Mouse (Mus musculus) ES-E14 (cell line): ENCODE measurements around the gene Alg9. TPM values are rescaled to one million over a fixed set of nuclear protein-coding genes. Genes with fewer than 3 reads are reported as not detected.

Experiments used
- DNase-seq: peaks from one replicate; pipeline ENCODE4 v3.0.0-alpha.2; 2013; ENCODE audit warnings: low read depth, low spot score
- H3K27ac ChIP-seq: 2 replicates; pipeline ENCODE4 v1.5.1; 2012; ENCODE audit warnings: low read depth, mild to moderate bottlenecking, low read length, moderate library complexity, mixed read lengths; ENCODE audit not compliant: poor library complexity, insufficient read depth, severe bottlenecking
- H3K36me3 ChIP-seq: 2 replicates; pipeline ENCODE4 v1.6.1; 2012; ENCODE audit warnings: mild to moderate bottlenecking, low read length, moderate library complexity, mixed read lengths; ENCODE audit not compliant: control insufficient read depth, poor library complexity, insufficient read depth, severe bottlenecking
- H3K4me1 ChIP-seq, 2 experiments: fragments of 150-350 bp in 1 of 2; sonication (generic) in 1 of 2; 2 replicates each; pipeline ENCODE4 v1.6.1; 2012; ENCODE audit warnings: low read length in 2 of 2, mild to moderate bottlenecking in 1 of 2, mixed read lengths in 1 of 2; ENCODE audit not compliant: control insufficient read depth in 2 of 2, insufficient read depth in 2 of 2, poor library complexity in 1 of 2
- H3K4me3 ChIP-seq, 2 experiments: fragments of 150-350 bp in 1 of 2; sonication (generic) in 1 of 2; 2 replicates each; pipeline ENCODE4 v1.5.1; 2012; ENCODE audit warnings: low read length in 2 of 2, low read depth in 1 of 2, mild to moderate bottlenecking in 1 of 2, mixed read lengths in 1 of 2; ENCODE audit not compliant: insufficient read depth in 1 of 2, poor library complexity in 1 of 2, severe bottlenecking in 1 of 2
- H3K9ac ChIP-seq: 2 replicates; pipeline ENCODE4 v1.6.1; 2012; ENCODE audit warnings: low read depth, mild to moderate bottlenecking, low read length, mixed read lengths; ENCODE audit not compliant: poor library complexity, insufficient read depth, severe bottlenecking
- H3K9me3 ChIP-seq: fragments of 150-350 bp; sonication (generic); 2 replicates; pipeline ENCODE4 v1.6.1; 2012; ENCODE audit warnings: low read depth, mild to moderate bottlenecking, low read length; ENCODE audit not compliant: control insufficient read depth, insufficient read depth
- CHD2 ChIP-seq: IDR thresholded peaks from 2 replicates; pipeline ENCODE4 v1.6.1; 2014; ENCODE audit warnings: mild to moderate bottlenecking, low read depth, low read length, inconsistent platforms
- HCFC1 ChIP-seq: IDR thresholded peaks from 2 replicates; pipeline ENCODE4 v1.6.1; 2012; ENCODE audit warnings: low read length, inconsistent platforms, borderline replicate concordance; ENCODE audit not compliant: insufficient read depth
- MAFK ChIP-seq: IDR thresholded peaks from 2 replicates; pipeline ENCODE4 v1.6.1; 2014; ENCODE audit warnings: mild to moderate bottlenecking, low read depth, low read length, inconsistent platforms; ENCODE audit not compliant: insufficient read depth
- ZC3H11A ChIP-seq: IDR thresholded peaks from 2 replicates; pipeline ENCODE4 v1.6.1; 2012; ENCODE audit warnings: low read depth, mild to moderate bottlenecking, inconsistent platforms, low read length, borderline replicate concordance
- ZNF384 ChIP-seq: IDR thresholded peaks from 2 replicates; pipeline ENCODE4 v1.6.1; 2012; ENCODE audit warnings: low read depth, low read length, inconsistent platforms
- in situ Hi-C, 2 experiments: fragments of 600-800 bp; cut with MboI; formaldehyde crosslinking; loops; one replicate each; pipeline ENCODE4 v1.15.1; 2025; ENCODE audit warnings: low sequenced_read_pairs in 2 of 2, inconsistent platforms in 1 of 2; ENCODE audit not compliant: unreplicated experiment in 2 of 2
- total RNA-seq: library from RNA; depleted of rRNA; stranded (reverse); fragments of 300-350 nt; gene quantifications from 2 replicates; pipeline ENCODE4 v1.2.3, GENCODE M21; 2012

Alg9 gene
- total RNA-seq, 1 experiment = 30.8 TPM

DNA sequence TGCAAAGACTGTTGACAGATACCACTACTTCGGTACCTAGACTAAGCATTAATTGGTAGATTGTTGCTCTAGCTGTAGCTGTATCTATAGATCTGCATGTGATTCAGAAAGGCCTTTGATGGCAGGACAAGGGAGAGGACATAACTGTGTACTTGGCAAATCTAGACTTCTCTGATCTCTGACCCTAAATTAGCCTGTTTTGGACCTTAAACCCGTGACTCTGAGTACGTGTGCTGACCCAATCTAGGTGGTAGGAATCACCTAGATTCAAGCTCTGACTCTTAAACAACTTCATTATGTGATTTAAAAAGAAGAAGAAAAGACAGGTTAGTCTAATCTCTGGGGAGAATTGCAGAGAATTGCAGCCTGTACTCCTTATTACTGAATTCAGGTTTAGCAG lies 70.3 kb downstream of the Alg9 start, which contains the start of gene Ppp2r1b:
TSS of gene Ppp2r1b (plus strand) at position 221 of the 400 bp plus-strand sequence.
- Histone ChIP-seq H3K36me3 (peaks cover 4% of the 10 kb centered on the region; the same call in 1 of the 2 replicates), H3K9me3 (no peaks in the 10 kb centered on the region), H3K27ac (no peak within 1 kb of the TSS), H3K4me1 (no peaks in the 10 kb centered on the region; a peak in 1 of 4 replicates), H3K9ac (no peak within 1 kb of the TSS), H3K4me3 (no peak within 1 kb of the TSS)
- no peak for TF ChIP-seq MAFK
- TF ChIP-seq ZNF384 = no peak
- no peak for TF ChIP-seq ZC3H11A
- in situ Hi-C loops = no loop called here
- DNase-seq = no peak

DNA sequence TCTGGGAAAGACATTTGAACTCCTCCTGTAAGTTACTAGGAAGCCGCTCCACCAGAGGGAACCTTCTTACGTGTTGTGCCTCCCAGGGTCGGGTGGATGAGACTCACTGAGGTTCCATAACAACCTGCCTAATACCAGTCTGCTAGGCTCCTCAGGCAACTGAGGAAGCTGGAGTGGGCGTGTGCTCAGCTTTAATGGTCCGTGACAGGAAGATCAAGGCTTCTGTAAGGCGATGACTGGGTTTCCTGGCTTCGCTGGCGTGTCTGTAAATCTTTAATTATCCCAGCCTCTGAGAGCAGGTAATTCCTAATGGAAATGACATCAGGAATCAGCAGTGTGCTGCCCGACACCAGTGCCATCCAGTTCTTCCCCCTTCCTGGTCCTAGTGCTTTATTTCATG lies 70.7 kb downstream of the Alg9 start:
- no peak overlapping the region for H3K9ac ChIP-seq
- peaks cover 4% of the 10 kb centered on the region; the same call in 1 of the 2 replicates for H3K36me3 ChIP-seq
- no peak for TF ChIP-seq HCFC1
- TF ChIP-seq ZC3H11A = no peak
- no peak for TF ChIP-seq MAFK
- no peak for TF ChIP-seq CHD2
- TF ChIP-seq ZNF384 = no peak
- no peak overlapping the region for H3K27ac ChIP-seq
- H3K4me3 ChIP-seq = no peak overlapping the region
- H3K4me1 ChIP-seq = no peaks in the 10 kb centered on the region; a peak in 1 of 4 replicates
- DNase-seq = no peak
- H3K9me3 ChIP-seq = no peaks in the 10 kb centered on the region
- in situ Hi-C loops = no loop called here

DNA sequence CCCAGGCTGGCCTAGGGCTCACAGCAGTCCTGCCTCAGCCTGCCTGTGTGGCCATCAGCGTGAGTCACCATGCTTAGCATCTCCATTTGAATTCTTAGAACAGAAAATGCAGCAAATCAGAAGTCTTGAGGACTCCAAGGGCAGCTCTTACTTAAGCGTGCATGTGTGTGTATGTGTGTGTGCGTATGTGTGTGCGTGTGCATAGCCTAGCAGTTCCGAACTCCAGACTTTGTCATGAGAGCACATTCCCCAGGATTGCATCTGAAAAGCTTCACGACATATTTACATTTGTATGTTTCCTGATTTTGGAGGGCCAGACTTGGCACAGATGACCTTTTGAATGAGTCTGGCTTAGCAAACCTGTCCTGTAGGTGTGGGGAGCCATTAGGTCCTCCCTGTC lies 72.3 kb downstream of the Alg9 start:
- Histone ChIP-seq H3K27ac (no peak overlapping the region), H3K9me3 (no peaks in the 10 kb centered on the region), H3K9ac (no peak overlapping the region), H3K4me1 (no peaks in the 10 kb centered on the region; a peak in 1 of 4 replicates), H3K4me3 (no peak overlapping the region), H3K36me3 (peaks cover 4% of the 10 kb centered on the region; the same call in 1 of the 2 replicates)
- DNase-seq = no peak
- TF ChIP-seq ZNF384 (no peak), MAFK (no peak), HCFC1 (no peak), CHD2 (no peak), ZC3H11A (no peak)
- in situ Hi-C loops = no loop called here

DNA sequence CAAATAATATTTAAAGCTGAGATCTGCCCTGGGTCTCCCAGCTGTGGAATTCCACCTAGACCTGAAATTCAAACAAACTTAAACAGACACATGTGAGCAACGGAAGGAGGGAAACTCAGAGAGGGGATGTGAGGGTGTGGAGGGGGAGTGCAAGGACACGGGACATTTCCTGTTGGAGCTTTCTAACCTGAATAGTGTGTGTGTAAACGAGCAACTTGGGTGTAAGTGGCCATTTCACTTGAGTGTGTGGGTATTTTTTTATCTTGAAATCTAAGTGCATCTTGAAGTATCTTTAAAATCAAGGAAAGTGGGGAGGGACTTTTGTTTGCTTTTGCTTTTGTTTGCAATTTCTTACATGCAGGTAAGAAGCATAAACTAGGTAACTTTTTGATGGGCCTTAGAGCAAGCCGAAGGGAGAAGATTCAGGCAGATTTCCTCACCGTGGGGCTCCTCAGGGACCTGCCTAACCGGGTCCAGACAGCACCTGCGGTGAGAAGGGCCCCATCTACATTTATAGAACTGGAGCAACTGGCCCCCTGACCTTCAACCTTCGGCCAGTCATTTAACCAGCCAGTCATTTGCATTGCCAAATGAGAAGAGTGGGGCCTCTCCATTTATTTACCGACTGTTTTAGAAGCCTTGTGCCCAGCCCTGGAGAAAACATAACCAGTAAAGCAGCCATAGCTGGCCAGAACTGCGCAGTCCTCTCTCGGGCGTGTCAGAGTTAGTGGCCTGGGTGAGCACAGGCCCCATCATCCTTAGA lies 73.0 kb downstream of the Alg9 start:
- Histone ChIP-seq H3K9me3 (no peaks in the 10 kb centered on the region), H3K27ac (no peak overlapping the region), H3K9ac (no peak overlapping the region), H3K4me3 (no peak overlapping the region), H3K4me1 (no peaks in the 10 kb centered on the region; a peak in 1 of 4 replicates), H3K36me3 (peaks cover 2% of the 10 kb centered on the region; the same call in 1 of the 2 replicates)
- in situ Hi-C loops = no loop called here
- TF ChIP-seq HCFC1 = no peak
- no peak for TF ChIP-seq ZNF384
- TF ChIP-seq CHD2 = no peak
- no peak for TF ChIP-seq ZC3H11A
- TF ChIP-seq MAFK = no peak
- no peak for DNase-seq
